Mouse (Mus musculus) small intestine, adult 2 months (tissue): ENCODE data around the gene Ptprn2.

Experiments used
- CTCF ChIP-seq: fragments of 200-500 bp; IDR thresholded peaks from 2 replicates; pipeline ENCODE4 v1.5.1; 2012; ENCODE audit warnings: low read depth, mild to moderate bottlenecking, control low read depth, inconsistent platforms, low read length, moderate library complexity, mixed read lengths; ENCODE audit not compliant: insufficient replicate concordance, insufficient read length; ENCODE audit errors: extremely low read depth
- POLR2A ChIP-seq: fragments of 200-500 bp; IDR thresholded peaks from 2 replicates; pipeline ENCODE4 v1.6.1; 2012; ENCODE audit warnings: low read depth, mild to moderate bottlenecking, control low read depth, inconsistent platforms, low read length, moderate library complexity

- no peak for TF ChIP-seq POLR2A
- TF ChIP-seq CTCF, result no peak
Observed at GRCm38 (mm10) chr12:117203506-117203905, 718.0 kb downstream of the Ptprn2 start.
